Mouse (Mus musculus): ENCODE data around the gene Ndfip2. TPM values are rescaled to one million over a fixed set of nuclear protein-coding genes. Genes with fewer than 3 reads are reported as not detected.

Gene Ndfip2
- total RNA-seq (2021): 10 to 100 TPM; 79.2 to 80.4 TPM

GRCm38 (mm10) chr14:105258379-105259034 lies at the start of gene Ndfip2:
Gene Ndfip2 (plus strand): TSS chr14:105258573.
- intact Hi-C loops (cut with DNase I): loop anchor here (5.0 kb wide), 1 partner anchor 81 kb away; the partner anchor contains the start of gene Rbm26

GRCm38 (mm10) chr14:105219525-105220376 lies 38.6 kb upstream of the Ndfip2 start:
- intact Hi-C loops (cut with DNase I): no loop called here
- no peak for DNase-seq

More at GRCm38 (mm10) chr14:105258379-105259034, at the start of gene Ndfip2:
- peak; percentile 83 for DNase-seq

- intact Hi-C loops (cut with DNase I): no loop called here
- DNase-seq: no peak
Measured at GRCm38 (mm10) chr14:105222240-105222639, 36.1 kb upstream of the Ndfip2 start.

- no peak for DNase-seq
- intact Hi-C loops (cut with DNase I): no loop called here
Measured at GRCm38 (mm10) chr14:105225790-105226189, 32.6 kb upstream of the Ndfip2 start.

- intact Hi-C loops (cut with DNase I): no loop called here
- no peak for DNase-seq
Measured at GRCm38 (mm10) chr14:105232421-105232820, 26.0 kb upstream of the Ndfip2 start.

GRCm38 (mm10) chr14:105236596-105236995 lies 21.8 kb upstream of the Ndfip2 start:
- DNase-seq: peak; percentile 34
- intact Hi-C loops (cut with DNase I): no loop called here

- DNase-seq: no peak
- intact Hi-C loops (cut with DNase I): no loop called here
Measured at GRCm38 (mm10) chr14:105237736-105238135, 20.6 kb upstream of the Ndfip2 start.

- intact Hi-C loops (cut with DNase I): no loop called here
Measured at GRCm38 (mm10) chr14:105238450-105239038, 19.8 kb upstream of the Ndfip2 start.

GRCm38 (mm10) chr14:105240120-105240519 lies 18.3 kb upstream of the Ndfip2 start:
- DNase-seq: no peak
- intact Hi-C loops (cut with DNase I): no loop called here

More at GRCm38 (mm10) chr14:105238450-105239038, 19.8 kb upstream of the Ndfip2 start:
- DNase-seq: no peak

GRCm38 (mm10) chr14:105243805-105244443 lies 14.4 kb upstream of the Ndfip2 start:
- DNase-seq: no peak
- intact Hi-C loops (cut with DNase I): no loop called here

- no peak for DNase-seq
- intact Hi-C loops (cut with DNase I): no loop called here
Measured at GRCm38 (mm10) chr14:105251038-105251437, 7.3 kb upstream of the Ndfip2 start.

- DNase-seq: no peak
- intact Hi-C loops (cut with DNase I): no loop called here
Measured at GRCm38 (mm10) chr14:105253304-105253703, 5.1 kb upstream of the Ndfip2 start.

GRCm38 (mm10) chr14:105254401-105254800 lies 4.0 kb upstream of the Ndfip2 start:
- DNase-seq: no peak
- intact Hi-C loops (cut with DNase I): no loop called here

GRCm38 (mm10) chr14:105255620-105256019 lies 2.8 kb upstream of the Ndfip2 start:
- intact Hi-C loops (cut with DNase I): loop anchor here (5.0 kb wide), 1 partner anchor 78 kb away; the partner anchor contains the start of gene Rbm26
- DNase-seq: no peak

GRCm38 (mm10) chr14:105259035-105259880 lies 885 bp downstream of the Ndfip2 start:
- intact Hi-C loops (cut with DNase I): loop anchor here (5.0 kb wide), 1 partner anchor 82 kb away; the partner anchor contains the start of gene Rbm26
- peak; percentile 32 for DNase-seq

- no peak for DNase-seq
- intact Hi-C loops (cut with DNase I): no loop called here
Measured at GRCm38 (mm10) chr14:105262923-105263322, 4.5 kb downstream of the Ndfip2 start.

GRCm38 (mm10) chr14:105267095-105267494 lies 8.7 kb downstream of the Ndfip2 start:
- DNase-seq: no peak
- intact Hi-C loops (cut with DNase I): no loop called here

GRCm38 (mm10) chr14:105272030-105272429 lies 13.7 kb downstream of the Ndfip2 start:
- no peak for DNase-seq
- intact Hi-C loops (cut with DNase I): no loop called here

- intact Hi-C loops (cut with DNase I): no loop called here
- no peak for DNase-seq
Measured at GRCm38 (mm10) chr14:105272539-105272938, 14.2 kb downstream of the Ndfip2 start.

- DNase-seq: no peak
- intact Hi-C loops (cut with DNase I): no loop called here
Measured at GRCm38 (mm10) chr14:105275196-105275595, 16.8 kb downstream of the Ndfip2 start.

Data from left cerebral cortex, postnatal 4 days (tissue).